Mouse (Mus musculus) neural tube, embryonic 13.5 days (tissue): ENCODE measurements at regions not wholly inside any gene's neighbourhood (a gene's known extent, or its start where the extent isn't known, plus 50 kb on each side); places are given as distances from the start of the nearest gene placed in this dataset.

ENCODE experiments used
- ATAC-seq: fragments of 200-750 bp; cut with Nextera tagmentation; 2 replicates; pipeline ENCODE4 v1.8.0; 2017; ENCODE audit warnings: low read depth, mild to moderate bottlenecking, moderate TSS enrichment, moderate library complexity
- H3K27ac ChIP-seq: fragments of 300-500 bp; sonication (generic); replicated peaks from 2 replicates; pipeline ENCODE4 v1.5.1; 2015; ENCODE audit warnings: moderate library complexity, mild to moderate bottlenecking, inconsistent platforms
- H3K27me3 ChIP-seq: fragments of 300-500 bp; sonication (generic); 2 replicates; pipeline ENCODE4 v1.6.1; 2015; ENCODE audit warnings: mild to moderate bottlenecking, inconsistent platforms
- H3K36me3 ChIP-seq: fragments of 300-500 bp; sonication (generic); 2 replicates; pipeline ENCODE4 v1.6.1; 2015; ENCODE audit warnings: mild to moderate bottlenecking, inconsistent platforms
- H3K4me1 ChIP-seq: fragments of 300-500 bp; sonication (generic); replicated peaks from 2 replicates; pipeline ENCODE4 v1.6.1; 2015; ENCODE audit warnings: inconsistent platforms
- H3K4me2 ChIP-seq: fragments of 300-500 bp; sonication (generic); 2 replicates; pipeline ENCODE4 v1.6.1; 2015; ENCODE audit warnings: inconsistent platforms, mild to moderate bottlenecking, moderate library complexity
- H3K4me3 ChIP-seq: fragments of 300-500 bp; sonication (generic); 2 replicates; pipeline ENCODE4 v1.5.1; 2015; ENCODE audit warnings: mild to moderate bottlenecking, inconsistent platforms
- H3K9ac ChIP-seq: fragments of 300-500 bp; sonication (generic); 2 replicates; pipeline ENCODE4 v1.6.1; 2015; ENCODE audit warnings: moderate library complexity, mild to moderate bottlenecking, inconsistent platforms
- H3K9me3 ChIP-seq: fragments of 300-500 bp; sonication (generic); 2 replicates; pipeline ENCODE4 v1.6.1; 2016; ENCODE audit warnings: inconsistent platforms
- WGBS: fragments of 180-500 bp; shearing (Covaris S2); methylation state at CpG from one replicate; pipeline ENCODE4 v1.1.7; 2015; 5-methylcytosine and 5-hydroxymethylcytosine counted together

DNA sequence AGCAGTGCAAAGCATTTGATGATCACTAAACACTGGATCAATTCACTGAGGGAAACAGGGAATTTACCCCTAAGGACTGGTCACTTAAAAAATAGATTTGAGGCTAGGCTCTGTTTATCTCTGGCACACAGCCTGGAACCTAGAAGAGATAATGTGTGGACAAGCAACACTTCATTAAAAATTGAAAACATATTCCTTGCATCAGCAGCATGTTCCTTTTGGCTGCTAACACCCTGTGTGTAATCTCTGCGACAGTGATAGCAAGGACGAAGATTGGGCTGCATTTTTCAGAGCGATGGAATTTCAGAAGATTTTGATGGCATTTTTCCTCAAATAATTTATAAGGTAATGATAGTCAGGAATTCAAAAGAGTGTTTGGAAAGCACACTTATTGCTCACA is 310.9 kb downstream of the Nova1 start:
- Histone ChIP-seq H3K9ac (no peak overlapping the region), H3K27me3 (no peaks in the 10 kb centered on the region), H3K9me3 (0 out of 2 replicates have a peak, but pooled peaks cover 4% of the 10 kb centered on the region), H3K4me2 (no peak overlapping the region), H3K36me3 (no peaks in the 10 kb centered on the region), H3K4me1 (no peaks in the 10 kb centered on the region), H3K27ac (no peak overlapping the region), H3K4me3 (no peak overlapping the region)
- 91% methylated on average over 3 of the region's 3 CpGs for WGBS
- ATAC-seq: no peak

DNA sequence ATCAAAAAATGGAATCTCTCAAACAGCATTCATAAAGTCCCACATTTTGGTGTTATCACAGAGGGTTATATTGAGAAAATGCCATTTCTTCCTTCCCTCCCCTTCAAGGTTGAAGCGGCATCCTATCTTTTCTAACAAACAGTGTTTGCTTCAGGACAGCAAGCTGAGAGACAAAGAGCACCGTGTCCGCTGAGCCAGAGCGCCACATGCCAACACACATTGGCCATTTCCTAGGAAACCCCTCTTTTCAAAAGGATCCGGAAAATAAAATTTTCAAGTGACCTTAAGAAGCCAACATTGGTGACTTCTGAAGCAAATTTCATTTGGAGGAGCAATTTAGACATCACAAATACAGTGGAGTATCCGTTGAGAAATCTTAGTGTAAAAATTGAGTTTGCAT is 326.3 kb downstream of the Nova1 start:
- no peak overlapping the region for H3K27ac ChIP-seq
- H3K36me3 ChIP-seq: no peaks in the 10 kb centered on the region
- ATAC-seq: no peak
- H3K4me1 ChIP-seq: peaks cover 5% of the 10 kb centered on the region; the same call in 1 of the 2 replicates
- no peak overlapping the region for H3K4me3 ChIP-seq
- no peak overlapping the region for H3K4me2 ChIP-seq
- no peaks in the 10 kb centered on the region for H3K9me3 ChIP-seq
- 45% methylated on average over 6 of the region's 6 CpGs for WGBS
- H3K27me3 ChIP-seq: no peaks in the 10 kb centered on the region
- H3K9ac ChIP-seq: no peak overlapping the region

DNA sequence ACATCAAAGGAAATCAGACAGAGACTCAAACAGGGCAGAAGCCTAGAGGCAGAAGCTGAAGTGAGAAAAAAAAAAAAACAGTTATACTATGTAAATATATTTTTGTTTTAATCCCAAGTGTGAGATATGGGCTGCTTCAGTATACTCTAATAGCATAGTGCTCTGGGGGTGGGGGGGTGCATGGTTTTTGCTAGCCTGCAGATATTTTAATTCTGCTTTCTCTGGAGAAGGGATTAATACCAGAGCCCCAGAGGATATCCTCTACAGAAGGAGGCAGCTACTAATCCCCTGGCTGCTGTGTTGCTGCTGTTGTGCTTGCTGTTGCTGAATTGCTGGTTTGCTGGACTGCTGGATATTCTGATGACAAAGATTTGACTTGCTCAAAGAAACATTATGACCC is 367.8 kb downstream of the Nova1 start:
- Histone ChIP-seq H3K27ac (no peak overlapping the region), H3K36me3 (no peaks in the 10 kb centered on the region), H3K4me1 (no peaks in the 10 kb centered on the region), H3K9ac (no peak overlapping the region), H3K4me3 (no peak overlapping the region), H3K9me3 (no peaks in the 10 kb centered on the region), H3K27me3 (no peaks in the 10 kb centered on the region), H3K4me2 (no peak overlapping the region)
- ATAC-seq: no peak

DNA sequence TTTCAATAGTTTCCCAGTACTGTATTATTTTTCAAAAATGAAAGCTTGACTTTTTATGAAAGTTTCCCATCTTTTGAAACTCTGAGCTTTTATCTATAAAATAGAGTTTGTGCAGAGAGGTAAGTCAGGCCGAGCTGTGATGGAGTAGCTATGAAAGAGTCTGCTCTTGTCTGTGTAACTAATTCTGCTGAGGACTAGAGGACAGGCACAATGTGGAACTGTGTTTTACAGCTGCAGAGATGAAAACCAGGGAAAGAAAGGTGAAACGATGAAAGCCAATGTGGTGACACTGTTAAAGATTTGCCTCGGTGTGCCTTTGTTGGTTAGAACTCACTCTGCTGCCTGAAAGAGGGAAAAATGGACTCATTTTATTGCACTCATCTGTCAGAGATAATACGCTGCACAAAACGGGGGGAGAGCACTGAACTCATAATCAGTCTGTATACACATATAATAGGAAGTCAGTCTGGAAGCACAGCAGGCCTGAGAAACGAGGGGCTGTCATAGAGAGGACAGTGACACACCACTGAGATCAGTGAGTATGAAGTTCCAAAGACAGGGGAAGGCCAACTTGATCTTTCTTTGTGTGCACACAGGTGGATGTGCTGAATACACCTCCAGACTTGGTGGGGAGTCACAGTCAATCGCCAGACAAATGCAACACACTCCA is 373.9 kb downstream of the Nova1 start:
- no peak overlapping the region for H3K4me3 ChIP-seq
- no peaks in the 10 kb centered on the region for H3K36me3 ChIP-seq
- no peak overlapping the region for H3K27ac ChIP-seq
- H3K9me3 ChIP-seq: no peaks in the 10 kb centered on the region
- 73% methylated on average over 7 of the region's 7 CpGs for WGBS
- no peaks in the 10 kb centered on the region for H3K4me1 ChIP-seq
- no peaks in the 10 kb centered on the region for H3K27me3 ChIP-seq
- ATAC-seq: no peak
- H3K4me2 ChIP-seq: no peak overlapping the region
- H3K9ac ChIP-seq: no peak overlapping the region

DNA sequence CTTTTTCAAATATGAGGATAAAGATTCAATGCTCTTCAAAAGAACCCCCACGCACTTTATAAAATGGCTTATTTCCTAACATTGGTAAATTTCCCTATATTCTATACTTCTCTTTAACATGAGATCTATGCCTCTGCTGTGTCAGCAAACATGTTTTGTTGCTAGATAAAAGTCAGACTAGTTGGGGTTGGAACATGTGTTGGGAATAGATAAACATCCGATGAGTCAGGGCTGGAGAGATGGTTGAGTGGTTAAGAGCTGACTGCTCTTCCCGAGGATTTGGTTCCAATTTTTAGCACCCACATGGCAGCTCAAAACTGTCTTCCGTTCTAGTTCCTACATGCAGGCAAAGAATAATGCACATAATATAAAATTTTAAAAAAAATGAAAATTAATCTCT is 399.1 kb downstream of the Nova1 start:
- no peak for ATAC-seq
- Histone ChIP-seq H3K9ac (no peak overlapping the region), H3K4me1 (no peaks in the 10 kb centered on the region), H3K27me3 (no peaks in the 10 kb centered on the region), H3K9me3 (no peaks in the 10 kb centered on the region), H3K36me3 (no peaks in the 10 kb centered on the region), H3K4me3 (no peak overlapping the region), H3K27ac (no peak overlapping the region), H3K4me2 (no peak overlapping the region)
- 87% methylated on average over 4 of the region's 4 CpGs for WGBS

DNA sequence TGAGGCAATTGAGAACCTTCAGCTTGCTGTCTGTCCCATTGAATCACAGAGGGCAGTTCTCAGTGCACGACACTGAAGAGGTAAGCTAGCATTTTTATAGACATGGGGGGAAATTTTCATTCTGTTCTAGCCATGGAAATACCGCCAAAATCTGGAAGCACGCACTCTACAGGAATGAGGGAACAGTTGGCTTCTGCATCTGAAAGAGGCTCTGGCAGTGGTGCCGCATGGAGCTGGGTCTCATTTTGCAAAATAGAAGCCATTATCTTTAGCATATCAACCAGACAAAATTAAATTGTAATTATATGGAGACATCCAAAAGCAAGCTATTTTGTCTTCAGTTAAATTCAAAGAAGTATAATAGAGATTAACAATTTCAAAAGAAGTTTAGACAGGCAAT is 399.7 kb downstream of the Nova1 start:
- Histone ChIP-seq H3K9ac (no peak overlapping the region), H3K4me2 (no peak overlapping the region), H3K4me3 (no peak overlapping the region), H3K4me1 (no peaks in the 10 kb centered on the region), H3K27me3 (no peaks in the 10 kb centered on the region), H3K9me3 (no peaks in the 10 kb centered on the region), H3K36me3 (no peaks in the 10 kb centered on the region), H3K27ac (no peak overlapping the region)
- ATAC-seq: no peak
- 84% methylated on average over 4 of the region's 4 CpGs for whole genome bisulfite sequencing

DNA sequence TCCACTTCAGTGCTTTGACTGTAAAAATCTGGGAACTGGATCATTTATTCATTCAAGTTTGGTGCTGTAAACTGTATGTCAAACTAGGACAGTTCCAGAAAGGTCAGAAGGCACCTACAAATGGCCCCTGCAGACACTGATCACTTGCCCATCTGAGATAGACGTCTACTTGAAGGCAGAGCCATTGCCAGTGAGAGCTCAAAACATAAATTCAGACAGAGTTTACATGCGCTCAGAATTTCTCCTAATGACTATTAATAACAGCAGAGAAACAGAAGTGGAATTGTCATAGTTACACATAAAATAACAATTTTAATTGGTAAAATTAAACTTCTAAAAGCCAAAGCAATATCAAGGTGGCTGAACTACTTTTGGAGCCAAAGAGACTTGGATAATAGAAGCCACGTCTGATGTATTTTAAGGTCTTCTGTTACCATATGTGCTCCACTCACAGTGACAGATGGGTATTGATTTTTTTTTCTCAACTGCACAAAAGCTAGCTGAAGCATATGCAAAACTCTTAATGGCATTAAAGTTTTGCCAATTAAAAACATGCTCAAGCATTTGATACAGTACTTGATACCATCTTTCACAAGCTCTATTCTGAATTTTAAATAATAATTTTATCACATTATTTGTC is 401.8 kb downstream of the Nova1 start:
- H3K27ac ChIP-seq: no peak overlapping the region
- no peaks in the 10 kb centered on the region for H3K36me3 ChIP-seq
- no peaks in the 10 kb centered on the region for H3K9me3 ChIP-seq
- H3K4me2 ChIP-seq: no peak overlapping the region
- ATAC-seq: no peak
- H3K4me1 ChIP-seq: no peaks in the 10 kb centered on the region
- no peak overlapping the region for H3K4me3 ChIP-seq
- WGBS: 60% methylated on average over 3 of the region's 3 CpGs
- no peaks in the 10 kb centered on the region for H3K27me3 ChIP-seq
- H3K9ac ChIP-seq: no peak overlapping the region

DNA sequence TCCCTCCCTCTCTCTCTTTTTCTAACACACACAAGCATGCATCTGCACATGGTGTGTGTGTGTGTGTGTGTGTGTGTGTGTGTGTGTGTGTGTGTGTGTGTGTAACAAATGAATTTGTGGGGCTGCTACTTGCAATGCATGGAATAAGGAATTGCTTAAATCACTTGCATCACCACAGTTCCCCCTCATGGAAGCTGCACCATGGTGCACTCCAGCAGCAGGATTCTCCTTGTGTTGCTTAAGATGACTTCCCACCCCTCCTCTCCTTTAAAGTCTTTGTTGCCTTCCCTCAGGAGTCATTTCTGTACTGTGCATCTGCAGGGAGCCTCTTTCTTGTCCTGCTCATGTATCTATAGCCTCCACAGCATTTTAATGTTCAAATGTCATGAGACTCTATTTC is 402.5 kb downstream of the Nova1 start:
- Histone ChIP-seq H3K4me1 (no peaks in the 10 kb centered on the region), H3K4me2 (no peak overlapping the region), H3K36me3 (no peaks in the 10 kb centered on the region), H3K9ac (no peak overlapping the region), H3K27ac (no peak overlapping the region), H3K9me3 (no peaks in the 10 kb centered on the region), H3K27me3 (no peaks in the 10 kb centered on the region), H3K4me3 (no peak overlapping the region)
- ATAC-seq: no peak

DNA sequence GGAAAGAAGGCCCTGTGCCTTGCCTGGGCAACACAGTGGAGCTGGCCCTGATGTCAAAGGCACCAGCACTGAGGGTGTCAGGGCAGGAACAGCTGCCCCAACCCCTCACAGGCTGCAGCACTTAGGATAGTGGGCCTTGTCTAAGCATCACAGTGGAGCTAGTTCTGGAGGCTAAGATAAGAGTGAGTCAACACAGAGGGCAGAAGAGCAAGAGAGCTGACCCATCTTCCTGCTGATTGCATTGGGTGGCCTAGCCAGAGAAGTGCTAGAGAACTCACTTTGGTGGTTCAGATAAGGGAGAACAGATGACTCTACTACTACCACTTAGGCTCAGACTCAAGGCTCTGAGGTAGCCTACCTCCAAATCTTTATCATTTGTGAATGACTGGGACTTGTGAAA is 413.1 kb downstream of the Nova1 start:
- H3K27ac ChIP-seq: no peak overlapping the region
- ATAC-seq: no peak
- H3K4me2 ChIP-seq: no peak overlapping the region
- no peaks in the 10 kb centered on the region for H3K36me3 ChIP-seq
- no peaks in the 10 kb centered on the region for H3K9me3 ChIP-seq
- no peaks in the 10 kb centered on the region for H3K27me3 ChIP-seq
- no peak overlapping the region for H3K9ac ChIP-seq
- no peak overlapping the region for H3K4me3 ChIP-seq
- no peaks in the 10 kb centered on the region for H3K4me1 ChIP-seq

DNA sequence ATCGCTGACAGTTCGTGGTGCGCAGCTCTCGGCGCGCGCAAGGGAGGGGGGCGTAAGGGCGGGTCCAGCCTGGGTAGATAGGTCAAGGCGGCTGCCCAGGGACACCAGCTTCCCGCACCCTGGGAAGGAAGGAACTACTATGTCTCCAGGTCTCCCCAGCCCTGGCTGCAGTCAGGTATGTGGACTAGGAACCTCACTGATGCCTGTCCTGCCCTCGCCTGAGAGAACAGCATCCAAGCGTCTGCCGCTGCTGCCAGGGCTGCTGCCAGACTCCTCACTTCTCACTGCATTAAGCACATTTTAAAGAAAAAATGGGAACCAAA is 419.1 kb downstream of the Nova1 start:
- H3K4me3 ChIP-seq: peak overlapping the region; percentile 51
- peak overlapping the region; percentile 76 for H3K9ac ChIP-seq
- WGBS: under 1% methylated on average over 14 of the region's 14 CpGs
- ATAC-seq: peak; percentile 87
- no peaks in the 10 kb centered on the region for H3K9me3 ChIP-seq
- peak overlapping the region; percentile 78 for H3K4me2 ChIP-seq
- peaks cover 4% of the 10 kb centered on the region; the same call in 1 of the 2 replicates for H3K4me1 ChIP-seq
- no peaks in the 10 kb centered on the region for H3K36me3 ChIP-seq
- H3K27ac ChIP-seq: peak overlapping the region; percentile 89
- H3K27me3 ChIP-seq: no peaks in the 10 kb centered on the region

DNA sequence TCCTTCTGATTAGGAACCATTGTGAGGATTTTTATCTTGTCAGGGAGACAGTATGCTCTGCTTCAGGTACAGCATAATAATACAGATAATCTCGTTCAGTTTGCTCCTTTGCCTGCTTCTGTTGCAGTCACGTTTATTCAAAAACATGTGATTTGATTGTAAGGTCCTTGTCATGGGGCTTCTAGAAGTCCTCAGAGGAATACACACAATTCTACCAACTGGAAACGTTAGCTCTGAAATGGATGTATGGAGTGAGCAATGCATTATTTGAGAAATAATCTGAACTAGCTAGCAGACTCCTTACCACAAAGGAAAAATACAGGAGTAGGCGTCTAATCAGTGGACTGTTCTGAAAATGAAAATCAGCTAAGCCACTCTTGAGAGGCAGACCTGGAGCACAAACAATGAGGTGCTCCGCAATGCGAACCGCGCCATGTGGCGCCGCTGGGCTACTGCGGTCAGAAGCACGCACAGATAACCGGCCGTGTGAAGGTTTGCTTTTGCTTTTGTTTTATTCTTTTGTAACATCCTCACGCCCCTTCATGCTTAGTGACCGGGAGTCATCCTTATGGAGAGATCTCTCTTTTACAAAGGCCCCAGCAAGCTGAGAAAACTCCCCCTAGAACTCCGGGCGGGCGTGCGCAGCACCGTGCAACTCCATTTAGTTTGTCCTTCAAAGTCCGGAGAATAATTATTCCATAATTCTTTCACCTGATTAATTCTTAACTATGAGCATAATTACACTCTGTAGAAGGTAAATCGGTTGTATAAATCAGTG is 419.7 kb downstream of the Nova1 start:
- Histone ChIP-seq H3K4me1 (peaks cover 4% of the 10 kb centered on the region; the same call in 1 of the 2 replicates), H3K4me3 (peak overlapping the region; percentile 51), H3K4me2 (peak overlapping the region; percentile 78), H3K36me3 (no peaks in the 10 kb centered on the region), H3K27me3 (no peaks in the 10 kb centered on the region), H3K27ac (peak overlapping the region; percentile 89), H3K9ac (peak overlapping the region; percentile 76), H3K9me3 (no peaks in the 10 kb centered on the region)
- ATAC-seq: peak; percentile 86
- WGBS: 3% methylated on average over 23 of the region's 23 CpGs

DNA sequence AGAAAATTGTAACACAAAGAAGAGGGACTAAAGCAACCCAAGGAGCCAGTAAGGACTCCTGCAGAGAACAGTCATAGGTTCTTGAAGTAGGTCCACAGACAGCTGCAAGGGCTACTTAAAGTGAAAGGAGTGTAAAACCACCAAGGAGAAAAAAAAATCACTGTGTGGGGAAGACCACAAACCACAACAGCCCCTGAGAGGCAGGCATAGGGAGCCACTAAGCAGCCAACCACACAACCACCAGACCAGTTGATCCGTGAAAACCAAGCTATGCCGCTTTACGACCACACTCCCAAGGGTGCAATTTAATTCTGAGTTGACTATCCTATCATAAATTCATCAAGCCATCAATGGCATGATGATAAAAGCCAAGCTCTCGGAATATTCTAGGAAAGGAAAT is 423.5 kb downstream of the Nova1 start:
- H3K27ac ChIP-seq: no peak overlapping the region
- no peak for ATAC-seq
- H3K4me2 ChIP-seq: no peak overlapping the region
- 19% methylated on average over 4 of the region's 4 CpGs for WGBS
- no peaks in the 10 kb centered on the region for H3K9me3 ChIP-seq
- no peaks in the 10 kb centered on the region for H3K36me3 ChIP-seq
- no peak overlapping the region for H3K4me3 ChIP-seq
- no peak overlapping the region for H3K9ac ChIP-seq
- peaks cover 4% of the 10 kb centered on the region; the same call in 1 of the 2 replicates for H3K4me1 ChIP-seq
- no peaks in the 10 kb centered on the region for H3K27me3 ChIP-seq
